Comparison of ENCODE assay signal across 21 mouse cellular contexts in genomic region chr1:186128940-186129339, GRCm38 (mm10). TPM values are rescaled to one million over a fixed set of nuclear protein-coding genes. Genes with fewer than 3 reads are reported as not detected.
DNase-seq lines count a peak whose midpoint lies in the region; ATAC-seq and TF ChIP-seq lines count a peak whose summit lies in the region.
"Had no signal": no experiment of that assay in that cellular context is flagged by ENCODE, and none has a peak within 500 bp of the region (broad histone marks: within the 10 kb centered on the region; RNA-seq: fewer than 3 reads in every experiment).

No protein-coding gene starts in this region.

- H3K36me3 ChIP-seq in lung, postnatal 0 days (ENCODE audit: insufficient read depth, low read length): no peaks in the 10 kb centered on the region
- H3K36me3 ChIP-seq: embryonic facial prominence, embryonic 13.5 days; embryonic facial prominence, embryonic 15.5 days; forebrain, embryonic 10.5 days; forebrain, embryonic 12.5 days had no signal

- H3K27me3 ChIP-seq in lung, postnatal 0 days (replicated peaks; ENCODE audit: insufficient read depth, low read length): no peaks in the 10 kb centered on the region
- H3K27me3 ChIP-seq: embryonic facial prominence, embryonic 13.5 days; embryonic facial prominence, embryonic 15.5 days; forebrain, embryonic 12.5 days had no signal

- peak; percentile 69 for DNase-seq in lung, postnatal 0 days (ENCODE audit: low spot score)
- no peak for DNase-seq in lung, postnatal 10 days
- DNase-seq in lung, postnatal 36 days: peak; percentile 62
- DNase-seq in lung, postnatal 14 days: no peak
- DNase-seq: adrenal gland, adult 2 months; adrenal gland, postnatal 10 days; adrenal gland, postnatal 25 days; cerebellum, adult 11 months; cerebellum, adult 18-20 months; cerebellum, adult 8-10 months; cerebellum, adult 9-11 months; cerebellum, postnatal 14 days; cerebellum, postnatal 36 days; embryo, embryonic 11 days had no signal

- TF ChIP-seq CTCF in lung, postnatal 0 days (IDR thresholded peaks at IDR 0.05): no peak

- no peak overlapping the region for H3K9ac ChIP-seq in lung, postnatal 0 days (replicated peaks; ENCODE audit: low read depth)
- H3K9ac ChIP-seq: embryonic facial prominence, embryonic 13.5 days; embryonic facial prominence, embryonic 15.5 days; forebrain, embryonic 12.5 days had no signal

- no peak overlapping the region for H3K27ac ChIP-seq in lung, postnatal 0 days (ENCODE audit: low read length)
- H3K27ac ChIP-seq: embryonic facial prominence, embryonic 13.5 days; embryonic facial prominence, embryonic 15.5 days; forebrain, embryonic 10.5 days; forebrain, embryonic 12.5 days had no signal

- H3K4me3 ChIP-seq in lung, postnatal 0 days (ENCODE audit: low read depth, low read length): no peak overlapping the region
- H3K4me3 ChIP-seq: embryonic facial prominence, embryonic 13.5 days; embryonic facial prominence, embryonic 15.5 days; erythroblast, embryonic 14.5 days; forebrain, embryonic 10.5 days; forebrain, embryonic 12.5 days had no signal

- TF ChIP-seq EP300 in lung, postnatal 0 days (IDR thresholded peaks at IDR 0.05): peak; percentile 81

- no peak overlapping the region for H3K4me2 ChIP-seq in lung, postnatal 0 days (replicated peaks; ENCODE audit: low read depth, low read length)
- H3K4me2 ChIP-seq: embryonic facial prominence, embryonic 13.5 days; embryonic facial prominence, embryonic 15.5 days; forebrain, embryonic 12.5 days had no signal

- 60% methylated on average over 8 of the region's 8 CpGs for WGBS in lung, postnatal 0 days

- no peaks in the 10 kb centered on the region for H3K4me1 ChIP-seq in lung, postnatal 0 days (ENCODE audit: insufficient read depth, low read depth, low read length)
- H3K4me1 ChIP-seq: embryonic facial prominence, embryonic 15.5 days had no signal

- no peaks in the 10 kb centered on the region for H3K9me3 ChIP-seq in lung, postnatal 0 days (ENCODE audit: low read length)
- H3K9me3 ChIP-seq: embryonic facial prominence, embryonic 13.5 days; embryonic facial prominence, embryonic 15.5 days; forebrain, embryonic 10.5 days; forebrain, embryonic 12.5 days had no signal

- peak; percentile 84 for ATAC-seq in lung, postnatal 0 days
- ATAC-seq: forebrain, embryonic 14.5 days; forebrain, embryonic 16.5 days had no signal

RNA-seq across cellular contexts. Expression of gene Lyplal1, which starts 11.8 kb away (rescaled TPM):
- 14.7 and 16.9 TPM in 2 replicates for polyA plus RNA-seq in lung, postnatal 0 days (2015; fragmentation: Nextera tagmentation; extraction: Ambion mirVana)

Comparison
In these comparisons a context has a peak if more than half of its experiments do, and no peak if none do; other contexts are left out.
1. DNase-seq: peak in lung, postnatal 0 days (single experiment) and lung, postnatal 36 days (single experiment); none in lung, postnatal 10 days (single experiment) and lung, postnatal 14 days (single experiment).